Mouse (Mus musculus): ENCODE measurements around the gene 2010315B03Rik.

- no peak for TF ChIP-seq CTCF (IDR thresholded peaks at IDR 0.05; ENCODE audit: low read depth, low read length)
- TF ChIP-seq POLR2A (IDR thresholded peaks at IDR 0.05; ENCODE audit: borderline replicate concordance, low read depth, low read length), result no peak
These were observed 55.1 kb downstream of the 2010315B03Rik start for GRCm38 (mm10) chr9:124257200-124258066.
